In the genomic region with DNA sequence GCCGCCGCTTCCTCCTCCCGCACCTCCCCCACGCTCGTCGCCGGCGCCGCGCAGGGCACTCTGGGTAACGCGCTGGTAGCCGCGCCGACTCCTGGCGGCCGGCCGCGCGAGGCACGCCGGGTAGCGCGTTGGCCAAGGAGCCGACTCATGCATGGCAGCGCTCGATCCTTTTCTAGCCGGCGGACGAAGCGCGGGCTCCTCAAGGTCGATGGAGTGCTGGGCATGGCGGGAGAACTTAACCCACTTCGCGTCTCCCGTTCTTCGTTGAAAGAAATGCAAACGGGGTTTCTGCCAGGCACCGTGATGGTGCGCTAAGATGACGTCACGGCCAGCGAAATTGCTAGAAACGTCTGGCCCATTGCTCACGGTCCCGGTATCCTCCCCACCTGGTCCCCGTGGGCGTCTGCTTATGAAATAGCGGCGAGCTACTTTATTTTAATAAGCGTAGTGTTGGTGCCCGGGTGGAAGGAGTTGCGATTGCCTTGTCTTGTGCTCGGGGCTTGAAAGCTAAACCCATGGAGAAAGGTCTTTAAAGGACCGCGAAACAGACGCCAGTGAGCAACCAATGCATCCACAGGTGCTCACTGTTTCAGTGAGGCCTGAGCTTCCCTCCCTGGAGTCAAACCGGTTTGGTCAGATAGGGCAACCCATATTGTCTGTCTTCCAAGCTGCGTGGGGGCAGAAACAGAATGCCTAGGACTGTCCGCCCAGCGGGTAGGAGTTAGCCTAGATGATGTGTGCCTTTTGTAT, we compare ENCODE assay signal across 8 mouse cellular contexts. TPM values are rescaled to one million over a fixed set of nuclear protein-coding genes. Genes with fewer than 3 reads are reported as not detected.
DNase-seq lines count a peak whose midpoint lies in the region; ATAC-seq lines count a peak whose summit lies in the region.

Gene Ubqln1 (minus strand): TSS at position 62 of the 750 bp plus-strand sequence.

- peak within 1 kb of the TSS; percentile 92 to 99 for H3K4me3 ChIP-seq in heart, embryonic 14.5 days (ENCODE audit: control insufficient read depth in 1 of 2, insufficient read depth in 1 of 2, low read depth in 1 of 2, low read length in 2 of 2)
- H3K4me3 ChIP-seq in liver, embryonic 13.5 days (replicated peaks), result peak within 1 kb of the TSS; percentile 98
- peak within 1 kb of the TSS; percentile 97 for H3K4me3 ChIP-seq in stomach, embryonic 16.5 days (replicated peaks; ENCODE audit: low read length)

- peak; percentile 81 for DNase-seq in c-Kit-negative CD71-positive TER-119-positive erythroid progenitor cells, embryonic 14.5 days (ENCODE audit: low read depth, low spot score)
- DNase-seq in fibroblast of lung, adult 2 months (ENCODE audit: low read depth), result peak; percentile 54
- peak; percentile 93 for DNase-seq in kidney, postnatal 14 days
- peak; percentile 80 for DNase-seq in liver, embryonic 13.5 days
- peak; percentile 90 for DNase-seq in neural tube, embryonic 10.5 days (ENCODE audit: extremely low spot score, low spot score)

- H3K9ac ChIP-seq in heart, embryonic 14.5 days (ENCODE audit: low read length), result peak within 1 kb of the TSS; percentile 98
- H3K9ac ChIP-seq in liver, embryonic 13.5 days, result peak within 1 kb of the TSS; percentile 98
- peak within 1 kb of the TSS; percentile 99 for H3K9ac ChIP-seq in stomach, embryonic 16.5 days (ENCODE audit: low read length)

- ATAC-seq in CD4-positive, CD25-positive, alpha-beta regulatory T cell, adult 4 months, result peak; percentile 82
- peak; percentile 93 for ATAC-seq in heart, embryonic 14.5 days (ENCODE audit: insufficient number of reproducible peaks, insufficient read depth, low FRiP score, low read depth)
- peak; percentile 90 for ATAC-seq in liver, embryonic 13.5 days (ENCODE audit: low read depth)
- peak; percentile 91 for ATAC-seq in stomach, embryonic 16.5 days (ENCODE audit: insufficient read depth, low FRiP score)

- H3K27ac ChIP-seq in heart, embryonic 14.5 days (replicated peaks in 1 of 2; ENCODE audit: control insufficient read depth in 1 of 2, insufficient read depth in 1 of 2, low read depth in 2 of 2, low read length in 2 of 2), result peak within 1 kb of the TSS; percentile 77 to 80
- peak within 1 kb of the TSS; percentile 88 for H3K27ac ChIP-seq in liver, embryonic 13.5 days
- H3K27ac ChIP-seq in stomach, embryonic 16.5 days (ENCODE audit: low read length), result peak within 1 kb of the TSS; percentile 91

- 4% methylated on average over 61 of the region's 62 CpGs for WGBS in heart, embryonic 14.5 days
- WGBS in liver, embryonic 13.5 days (ENCODE audit: insufficient replicate concordance), result 3% methylated on average over 62 of the region's 62 CpGs
- 1% methylated on average over 62 of the region's 62 CpGs for WGBS in stomach, embryonic 16.5 days

- no peaks in the 10 kb centered on the region for H3K9me3 ChIP-seq in heart, embryonic 14.5 days (ENCODE audit: control insufficient read depth, low read length)
- H3K9me3 ChIP-seq in liver, embryonic 13.5 days (replicated peaks), result no peaks in the 10 kb centered on the region
- no peaks in the 10 kb centered on the region for H3K9me3 ChIP-seq in stomach, embryonic 16.5 days (replicated peaks; ENCODE audit: control insufficient read depth, low read length)

- H3K4me1 ChIP-seq in heart, embryonic 14.5 days (ENCODE audit: control insufficient read depth in 2 of 2, insufficient read depth in 2 of 2, low read length in 2 of 2), result peaks cover 5 to 29% of the 10 kb centered on the region in 2 experiments
- peaks cover 38% of the 10 kb centered on the region for H3K4me1 ChIP-seq in liver, embryonic 13.5 days (replicated peaks)
- peaks cover 18% of the 10 kb centered on the region for H3K4me1 ChIP-seq in stomach, embryonic 16.5 days (ENCODE audit: control insufficient read depth, insufficient read depth, low read length)

- no peaks in the 10 kb centered on the region for H3K27me3 ChIP-seq in heart, embryonic 14.5 days (ENCODE audit: control insufficient read depth, insufficient read depth, low read length)
- H3K27me3 ChIP-seq in liver, embryonic 13.5 days, result no peaks in the 10 kb centered on the region
- no peaks in the 10 kb centered on the region for H3K27me3 ChIP-seq in stomach, embryonic 16.5 days (ENCODE audit: control insufficient read depth, insufficient read depth, low read length)

- H3K4me2 ChIP-seq in heart, embryonic 14.5 days (ENCODE audit: low read length), result peak within 1 kb of the TSS; percentile 85
- H3K4me2 ChIP-seq in liver, embryonic 13.5 days, result peak within 1 kb of the TSS; percentile 90
- H3K4me2 ChIP-seq in stomach, embryonic 16.5 days (ENCODE audit: low read depth, low read length), result peak within 1 kb of the TSS; percentile 84

- H3K36me3 ChIP-seq in heart, embryonic 14.5 days (ENCODE audit: control insufficient read depth, insufficient read depth, low read length), result no peaks in the 10 kb centered on the region
- H3K36me3 ChIP-seq in liver, embryonic 13.5 days, result 0 out of 2 replicates have a peak, but pooled peaks cover under 1% of the 10 kb centered on the region
- no peaks in the 10 kb centered on the region for H3K36me3 ChIP-seq in stomach, embryonic 16.5 days (ENCODE audit: control insufficient read depth, insufficient read depth, low read length)

RNA-seq across cellular contexts. Expression of gene Ubqln1, which starts in this region (rescaled TPM):
- polyA plus RNA-seq in CD4-positive, CD25-positive, alpha-beta regulatory T cell, adult 4 months (2017; shearing (Covaris generic)), result 10 to 100 TPM; 14.2 to 21.1 TPM
- 66.6 and 67.2 TPM in 2 replicates for polyA plus RNA-seq in heart, embryonic 14.5 days (2014; fragmentation: Nextera tagmentation; extraction: Ambion mirVana)
- 46.0 and 57.4 TPM in 2 replicates for polyA plus RNA-seq in liver, embryonic 13.5 days (2015; fragmentation: Nextera tagmentation; extraction: Ambion mirVana)
- 73.7 and 80.1 TPM in 2 replicates for polyA plus RNA-seq in stomach, embryonic 16.5 days (2015; fragmentation: Nextera tagmentation; extraction: Ambion mirVana)

Comparison
In these comparisons a context has a peak if more than half of its experiments do, and no peak if none do; other contexts are left out.
1. Peak in every context shown above with its lines: DNase-seq, ATAC-seq, H3K4me3 ChIP-seq and H3K27ac ChIP-seq.